Mouse (Mus musculus) stomach, postnatal 0 days (tissue): Measurements from ENCODE around the gene Acp6. TPM values are rescaled to one million over a fixed set of nuclear protein-coding genes. Genes with fewer than 3 reads are reported as not detected.

Experiments used
- ATAC-seq: fragments of 200-750 bp; cut with Nextera tagmentation; 2 replicates; pipeline ENCODE4 v1.8.0; 2017; ENCODE audit not compliant: low FRiP score, low TSS enrichment
- DNase-seq: peaks from one replicate; pipeline ENCODE4 v3.0.0-alpha.2; 2016; ENCODE audit warnings: low spot score
- H3K27ac ChIP-seq: fragments of 300-500 bp; sonication (generic); replicated peaks from 2 replicates; pipeline ENCODE4 v1.5.1; 2014; ENCODE audit warnings: mild to moderate bottlenecking, control low read depth
- H3K27me3 ChIP-seq: fragments of 300-500 bp; sonication (generic); 2 replicates; pipeline ENCODE4 v1.6.1; 2014; ENCODE audit warnings: low read length; ENCODE audit not compliant: control insufficient read depth, insufficient read depth
- H3K36me3 ChIP-seq: fragments of 300-500 bp; sonication (generic); 2 replicates; pipeline ENCODE4 v1.6.1; 2014; ENCODE audit warnings: low read length, mixed read lengths; ENCODE audit not compliant: control insufficient read depth, insufficient read depth
- H3K4me1 ChIP-seq: fragments of 300-500 bp; sonication (generic); replicated peaks from 2 replicates; pipeline ENCODE4 v1.6.1; 2014; ENCODE audit warnings: antibody characterized with exemption; ENCODE audit not compliant: control insufficient read depth, insufficient read depth
- H3K4me2 ChIP-seq: fragments of 300-500 bp; sonication (generic); replicated peaks from 2 replicates; pipeline ENCODE4 v1.6.1; 2014; ENCODE audit warnings: low read depth, mild to moderate bottlenecking, control low read depth, moderate library complexity
- H3K4me3 ChIP-seq: fragments of 300-500 bp; sonication (generic); 2 replicates; pipeline ENCODE4 v1.5.1; 2014; ENCODE audit warnings: low read depth, low read length, control low read depth
- H3K9ac ChIP-seq: fragments of 300-500 bp; sonication (generic); 2 replicates; pipeline ENCODE4 v1.6.1; 2014; ENCODE audit warnings: mild to moderate bottlenecking, low read length, control low read depth, mixed read lengths
- H3K9me3 ChIP-seq: fragments of 300-500 bp; sonication (generic); 2 replicates; pipeline ENCODE4 v1.6.1; 2016; ENCODE audit warnings: low read length; ENCODE audit not compliant: control insufficient read depth
- CTCF ChIP-seq: IDR thresholded peaks from 2 replicates; pipeline ENCODE4 v1.5.1; 2016; ENCODE audit warnings: antibody characterized with exemption, low read depth, mild to moderate bottlenecking, moderate library complexity
- EP300 ChIP-seq: optimal IDR thresholded peaks from 2 replicates; pipeline ENCODE3; 2016; ENCODE audit warnings: antibody characterized with exemption
- WGBS: fragments of 180-500 bp; shearing (Covaris S2); extraction: QIAGEN DNeasy Blood & Tissue Kit; methylation state at CpG from one replicate; pipeline ENCODE4 v1.1.7; 2014; 5-methylcytosine and 5-hydroxymethylcytosine counted together
- polyA plus RNA-seq: library from polyadenylated mRNA; unstranded; fragments of >200 nt; fragmentation: Nextera tagmentation; extraction: Ambion mirVana; gene quantifications from 2 replicates; pipeline ENCODE4 v1.2.1, GENCODE M21; 2015

Acp6 gene
- polyA plus RNA-seq, 1 experiment from 2014 or later, result 25.1 TPM

- H3K4me3 ChIP-seq, result no peak overlapping the region
- no peaks in the 10 kb centered on the region for H3K9me3 ChIP-seq
- no peak overlapping the region for H3K27ac ChIP-seq
- DNase-seq, result no peak
- H3K4me1 ChIP-seq, result no peaks in the 10 kb centered on the region
- no peaks in the 10 kb centered on the region for H3K36me3 ChIP-seq
- WGBS, result 88% methylated on average over 5 of the region's 5 CpGs
- ATAC-seq, result no peak
- H3K4me2 ChIP-seq, result no peak overlapping the region
- H3K9ac ChIP-seq, result no peak overlapping the region
- no peaks in the 10 kb centered on the region for H3K27me3 ChIP-seq
- TF ChIP-seq CTCF, result no peak
- TF ChIP-seq EP300, result no peak
Observed at GRCm38 (mm10) chr3:97172632-97173031, 14.1 kb downstream of the Acp6 start.

- TF ChIP-seq CTCF, result no peak
- TF ChIP-seq EP300, result no peak
- no peaks in the 10 kb centered on the region for H3K4me1 ChIP-seq
- H3K4me3 ChIP-seq, result no peak overlapping the region
Observed at GRCm38 (mm10) chr3:97178885-97179284, 20.3 kb downstream of the Acp6 start.

DNA sequence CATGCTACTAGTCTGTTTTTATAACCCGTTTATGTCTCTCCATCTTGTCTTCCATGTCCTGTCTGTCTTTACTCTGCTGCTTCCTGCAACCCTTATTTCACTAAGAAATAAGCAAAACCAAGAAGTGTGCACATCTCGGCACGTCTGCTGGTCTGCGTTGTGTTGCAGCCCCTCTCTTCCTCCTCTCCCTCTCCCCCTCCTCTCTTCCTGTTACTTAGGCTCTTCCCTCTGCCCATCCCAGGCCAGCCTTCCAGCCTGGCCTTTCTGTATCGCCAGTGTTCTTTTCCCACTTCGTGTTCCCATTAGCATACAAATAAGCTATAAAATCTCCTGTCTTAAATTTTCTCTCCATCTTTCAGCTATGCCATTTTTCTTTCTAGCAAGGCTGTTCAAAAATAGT is 21.9 kb downstream of the Acp6 start:
- no peak overlapping the region for H3K27ac ChIP-seq
- H3K4me1 ChIP-seq, result no peaks in the 10 kb centered on the region
- no peak overlapping the region for H3K4me3 ChIP-seq
- H3K4me2 ChIP-seq, result no peak overlapping the region
- DNase-seq (no peak), ATAC-seq (no peak)
- no peaks in the 10 kb centered on the region for H3K9me3 ChIP-seq
- 43% methylated on average over 6 of the region's 6 CpGs for WGBS
- no peaks in the 10 kb centered on the region for H3K36me3 ChIP-seq
- no peaks in the 10 kb centered on the region for H3K27me3 ChIP-seq
- H3K9ac ChIP-seq, result no peak overlapping the region
- TF ChIP-seq EP300 (no peak), CTCF (no peak)

More at GRCm38 (mm10) chr3:97178885-97179284, 20.3 kb downstream of the Acp6 start:
- Histone ChIP-seq H3K27ac (no peak overlapping the region), H3K9me3 (no peaks in the 10 kb centered on the region), H3K4me2 (no peak overlapping the region), H3K9ac (no peak overlapping the region), H3K27me3 (no peaks in the 10 kb centered on the region), H3K36me3 (no peaks in the 10 kb centered on the region)
- ATAC-seq, result no peak
- WGBS, result 76% methylated on average over 6 of the region's 6 CpGs
- DNase-seq, result no peak

DNA sequence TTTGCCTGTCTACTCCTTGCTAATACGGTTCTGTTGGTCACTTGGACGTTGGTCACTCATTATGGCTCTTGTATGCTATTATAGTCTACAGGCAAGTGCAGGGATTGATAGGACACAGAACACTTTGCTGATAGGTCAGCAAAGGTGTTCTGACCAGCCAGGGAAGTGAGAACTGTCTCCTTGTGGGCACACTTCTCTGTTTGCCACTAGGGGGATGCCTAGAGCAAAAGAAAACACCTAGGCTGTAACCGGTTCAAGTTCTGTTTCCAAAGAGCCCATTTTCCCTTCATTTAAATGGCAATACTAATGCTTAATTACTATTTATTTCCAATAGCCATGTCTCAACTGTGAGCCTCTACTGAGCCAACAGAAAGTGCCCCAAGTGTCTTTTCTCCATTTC is 25.2 kb downstream of the Acp6 start:
- H3K27ac ChIP-seq, result no peak overlapping the region
- DNase-seq (no peak), ATAC-seq (no peak)
- H3K4me1 ChIP-seq, result no peaks in the 10 kb centered on the region
- no peak overlapping the region for H3K9ac ChIP-seq
- TF ChIP-seq CTCF (peak; percentile 72), EP300 (no peak)
- H3K4me2 ChIP-seq, result no peak overlapping the region
- no peaks in the 10 kb centered on the region for H3K9me3 ChIP-seq
- H3K27me3 ChIP-seq, result no peaks in the 10 kb centered on the region
- WGBS, result 45% methylated on average over 3 of the region's 3 CpGs
- H3K36me3 ChIP-seq, result no peaks in the 10 kb centered on the region
- no peak overlapping the region for H3K4me3 ChIP-seq

DNA sequence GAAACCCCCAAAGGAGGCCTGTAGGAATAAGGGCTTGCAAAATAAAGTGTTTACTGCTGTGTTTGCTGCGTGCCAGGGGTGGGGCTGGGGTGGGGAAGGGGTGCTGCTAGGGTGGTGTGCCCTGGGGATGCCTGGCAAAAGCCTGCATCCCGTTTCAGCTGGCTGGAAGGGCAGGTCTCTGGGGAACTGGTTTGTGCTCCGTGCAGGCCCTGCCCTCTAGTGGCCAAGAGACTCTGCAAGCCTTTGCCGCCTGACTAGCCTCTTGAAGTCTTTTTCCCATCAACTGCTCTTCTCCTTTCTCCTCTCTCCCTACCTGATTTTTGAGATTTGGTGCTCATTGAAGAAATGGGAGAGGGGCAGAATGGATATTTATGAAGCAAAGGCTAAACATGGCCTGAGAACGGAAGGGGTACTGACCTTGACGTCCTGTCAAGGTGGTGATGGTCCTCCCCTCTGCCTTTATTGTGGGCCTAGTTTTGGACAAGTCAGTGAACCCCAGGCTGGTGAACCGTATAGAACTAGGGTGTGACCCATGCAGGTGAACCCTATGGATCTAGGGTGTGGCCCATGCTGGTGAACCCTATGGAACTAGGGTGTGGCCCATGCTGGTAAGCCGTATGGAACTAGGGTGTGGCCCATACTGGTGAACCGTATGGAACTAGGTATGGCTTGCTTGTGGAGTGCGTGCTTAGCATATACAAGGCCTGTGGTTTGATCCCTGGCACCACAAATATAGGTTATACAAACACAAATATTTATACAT is 26.7 kb downstream of the Acp6 start:
- ATAC-seq (peak; percentile 52), DNase-seq (peak; percentile 79)
- no peaks in the 10 kb centered on the region for H3K27me3 ChIP-seq
- no peak overlapping the region for H3K27ac ChIP-seq
- H3K9me3 ChIP-seq, result no peaks in the 10 kb centered on the region
- no peak overlapping the region for H3K9ac ChIP-seq
- no peak overlapping the region for H3K4me2 ChIP-seq
- H3K4me1 ChIP-seq, result no peaks in the 10 kb centered on the region; the same call in 1 of the 2 replicates
- H3K36me3 ChIP-seq, result no peaks in the 10 kb centered on the region
- 32% methylated on average over 10 of the region's 10 CpGs for WGBS
- TF ChIP-seq CTCF (peak; percentile 93), EP300 (no peak)
- H3K4me3 ChIP-seq, result no peak overlapping the region

DNA sequence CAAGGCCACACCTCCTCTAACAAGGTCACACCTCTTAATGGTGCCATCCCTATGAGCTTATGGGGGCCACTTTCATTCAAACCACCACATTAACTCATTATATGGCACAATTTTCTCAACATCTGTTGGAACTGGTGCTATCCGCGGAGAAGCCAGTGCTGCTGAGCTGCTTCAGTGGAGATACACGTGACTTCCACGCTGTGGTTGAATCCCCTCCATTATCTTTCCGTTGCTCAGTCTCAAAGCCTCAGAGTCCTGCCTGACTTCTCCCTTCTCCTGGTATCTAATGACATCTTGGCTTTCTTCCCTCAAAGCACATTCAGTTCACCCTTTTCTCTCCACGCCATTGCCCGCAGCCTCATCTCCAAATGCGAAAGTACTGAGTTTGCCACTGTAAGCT is 38.0 kb downstream of the Acp6 start:
- H3K4me1 ChIP-seq, result no peaks in the 10 kb centered on the region
- H3K9me3 ChIP-seq, result no peaks in the 10 kb centered on the region
- TF ChIP-seq EP300, result no peak
- 90% methylated on average over 8 of the region's 8 CpGs for WGBS
- H3K27ac ChIP-seq, result no peak overlapping the region
- no peak overlapping the region for H3K4me2 ChIP-seq
- no peak overlapping the region for H3K4me3 ChIP-seq
- H3K27me3 ChIP-seq, result no peaks in the 10 kb centered on the region
- no peaks in the 10 kb centered on the region for H3K36me3 ChIP-seq
- ATAC-seq (no peak), DNase-seq (no peak)
- H3K9ac ChIP-seq, result no peak overlapping the region
